Mouse (Mus musculus) right cerebral cortex, adult 2 months (tissue): Measurements from ENCODE around the gene Bcor.
A peak's percentile ranks its signal among the peaks of the same experiment; 100 is the strongest.

Experiments
- DNase-seq, 2 experiments: peaks; one replicate each; pipeline ENCODE4 v3.0.0; 2021 to 2022; ENCODE audit warnings: low spot score in 2 of 2

Bcor gene

DNA sequence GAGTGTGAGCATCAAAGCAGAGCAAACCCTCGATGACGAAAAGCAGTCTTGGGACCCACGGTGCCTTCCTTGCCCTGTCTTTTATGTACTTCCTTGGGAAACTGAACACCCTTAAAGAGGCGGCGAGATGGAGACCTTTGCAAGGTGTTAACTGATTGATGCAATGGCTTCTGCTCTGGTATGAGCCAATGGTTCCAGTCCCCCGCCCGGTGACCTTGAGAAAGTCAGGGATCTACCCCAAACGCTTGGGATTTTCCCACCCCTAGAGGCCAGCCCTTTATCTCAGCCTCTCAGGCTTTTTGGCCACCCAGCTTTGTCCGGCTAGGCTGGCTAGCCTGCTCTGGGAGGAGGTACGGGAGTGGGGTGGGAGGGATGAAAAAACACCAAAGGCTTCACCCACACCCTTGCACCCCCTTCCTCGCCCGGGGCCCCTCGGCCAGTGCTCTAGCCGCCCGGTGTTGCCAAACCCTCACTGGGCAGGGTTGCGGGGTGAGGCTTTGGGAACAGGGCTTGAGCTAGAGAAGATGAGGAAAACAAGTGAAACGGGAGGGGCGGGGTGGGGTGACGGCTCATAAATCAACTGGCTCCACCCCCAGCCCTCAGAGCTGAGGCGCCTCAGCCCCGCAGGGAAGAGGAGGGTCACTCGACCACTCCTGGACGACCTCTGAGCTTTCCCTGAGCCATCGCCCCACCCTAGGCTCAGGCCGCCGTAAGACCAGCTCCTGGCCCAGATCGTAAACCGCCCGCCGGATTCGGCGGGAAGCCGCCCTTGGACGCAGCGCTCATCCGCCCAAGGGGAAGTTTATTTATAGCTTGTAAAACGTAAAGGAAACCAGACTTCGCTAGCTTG, 154.7 kb downstream of the Bcor start:
- DNase-seq, result no peak

DNA sequence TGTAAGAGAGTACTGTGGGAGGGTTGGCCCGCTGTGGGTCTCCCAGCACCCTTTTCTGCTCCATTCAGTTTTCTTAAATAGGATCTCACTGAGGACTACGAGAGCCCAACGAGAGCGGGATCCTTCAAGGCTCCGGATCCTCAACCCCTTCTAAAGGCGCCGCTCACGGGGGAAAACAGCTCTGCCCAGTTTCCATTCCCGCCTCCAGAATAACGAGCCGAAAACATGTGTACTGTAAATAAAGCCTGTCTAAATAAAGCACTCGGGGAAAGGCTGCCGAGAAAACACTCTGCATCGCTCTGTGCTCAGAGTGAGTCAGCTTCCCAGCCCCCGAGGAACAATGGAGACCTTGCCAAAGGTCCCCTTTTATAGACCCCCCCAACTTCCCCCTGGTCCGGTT, 155.7 kb downstream of the Bcor start:
- no peak for DNase-seq

GRCm38 (mm10) chrX:12003947-12004346, 156.2 kb downstream of the Bcor start:
- DNase-seq, result no peak

DNA sequence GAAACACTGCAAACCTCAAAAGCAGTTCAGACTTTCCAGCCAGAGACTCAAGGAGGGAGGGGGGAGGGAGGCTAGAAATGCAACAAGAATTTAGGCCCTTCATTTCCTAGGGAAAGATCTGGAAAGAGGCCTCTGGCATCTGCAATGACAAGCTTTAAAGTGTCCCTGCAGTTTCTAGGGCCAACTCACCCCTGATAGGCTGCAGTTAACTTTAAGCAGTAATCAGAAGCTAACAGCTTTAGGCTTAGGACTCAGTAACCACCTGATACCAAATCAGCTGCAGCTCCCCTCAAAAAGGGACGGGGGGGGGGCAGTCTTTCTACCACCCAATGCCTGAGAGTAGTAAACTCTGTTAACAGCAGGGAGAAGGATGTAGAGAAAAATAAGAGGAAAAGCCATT, 156.6 kb downstream of the Bcor start:
- no peak for DNase-seq

- DNase-seq, result no peak
These were observed 157.0 kb downstream of the Bcor start for GRCm38 (mm10) chrX:12003106-12003505.

GRCm38 (mm10) chrX:12002596-12002995, 157.6 kb downstream of the Bcor start:
- DNase-seq, result no peak

- no peak for DNase-seq
These were observed 158.2 kb downstream of the Bcor start for GRCm38 (mm10) chrX:12001969-12002368.

DNA sequence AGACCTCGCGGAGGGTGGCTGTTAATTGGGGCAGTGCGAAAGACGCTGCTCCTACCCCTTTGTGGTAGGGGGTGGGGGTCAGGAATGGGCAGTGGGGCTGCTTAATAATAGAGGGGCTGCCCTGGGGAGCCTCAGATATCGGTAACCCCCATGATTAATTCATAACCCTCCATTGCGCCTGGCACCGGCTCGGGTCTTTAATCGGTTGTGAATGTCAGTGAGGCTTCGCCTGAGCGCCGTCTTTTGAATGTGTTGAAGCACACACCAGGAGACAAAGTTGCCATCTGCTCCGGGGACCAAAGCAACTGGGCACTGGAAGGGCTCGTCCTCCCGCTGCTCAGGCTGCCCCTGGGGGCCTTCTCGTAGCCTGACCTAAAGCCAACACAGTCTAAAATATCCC, 158.8 kb downstream of the Bcor start:
- no peak for DNase-seq

GRCm38 (mm10) chrX:12000620-12001019, 159.5 kb downstream of the Bcor start:
- DNase-seq, result no peak

DNA sequence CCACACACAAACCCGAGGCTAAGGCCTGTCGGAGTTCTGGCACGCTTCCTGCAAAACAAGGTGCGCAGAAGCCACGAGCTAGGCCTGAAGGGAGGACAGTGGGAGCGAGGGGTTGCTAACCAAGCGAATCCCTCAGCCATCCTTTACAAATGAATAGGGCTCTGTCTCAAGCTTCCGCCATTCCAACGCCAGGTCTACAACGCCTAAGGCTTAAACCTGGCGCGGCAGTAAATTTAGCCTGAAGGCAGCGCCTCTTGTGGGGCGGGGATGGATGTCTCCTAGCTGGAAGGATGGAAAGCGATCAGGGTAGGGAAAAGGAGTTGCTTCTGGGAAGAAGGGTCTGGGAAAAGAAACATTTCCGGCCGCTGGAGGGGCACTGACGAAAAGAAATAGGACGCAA, 160.2 kb downstream of the Bcor start:
- DNase-seq, result no peak

DNA sequence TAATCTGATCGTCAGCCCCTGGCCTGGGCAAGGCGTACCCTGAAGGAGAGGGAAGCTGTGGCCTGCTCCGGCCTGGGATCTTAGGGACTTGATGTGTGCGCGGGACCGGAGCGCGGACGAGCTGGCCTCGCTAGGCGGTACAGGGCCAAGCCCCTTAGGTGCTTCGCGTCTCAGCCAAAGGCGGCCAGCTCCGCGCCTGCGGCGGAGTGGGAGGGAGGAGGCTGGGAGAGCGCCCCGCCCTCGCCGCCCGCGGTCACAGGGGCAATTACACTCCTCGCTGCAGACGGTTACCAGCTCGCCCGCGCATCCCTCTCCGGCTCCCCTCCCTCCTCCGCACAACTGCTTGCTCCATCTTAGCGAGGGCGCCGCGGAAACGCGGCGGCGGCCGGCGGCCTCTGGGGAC, 161.2 kb downstream of the Bcor start:
- DNase-seq, result peak; percentile 25 to 31

DNA sequence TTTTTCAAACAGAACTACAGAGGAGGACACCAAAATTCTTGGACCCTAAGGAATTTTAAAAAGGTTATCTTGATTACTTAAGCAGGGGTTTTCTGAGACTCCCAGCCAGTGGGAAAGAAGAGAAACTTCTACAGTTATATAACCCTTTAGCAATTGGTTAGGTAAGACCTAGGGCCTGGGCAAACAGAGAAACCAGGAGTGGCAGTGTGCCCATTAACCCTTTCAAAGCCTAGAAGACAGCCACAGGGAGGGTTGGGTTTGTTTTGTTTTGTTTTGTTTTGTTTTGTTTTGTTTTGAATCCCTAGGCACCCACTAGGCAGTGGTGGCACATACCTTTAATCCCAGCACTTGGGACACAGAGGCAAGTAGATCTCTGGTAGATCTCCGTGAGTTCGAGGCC, 163.3 kb downstream of the Bcor start:
- no peak for DNase-seq

GRCm38 (mm10) chrX:11996489-11996888, 163.7 kb downstream of the Bcor start:
- no peak for DNase-seq

DNA sequence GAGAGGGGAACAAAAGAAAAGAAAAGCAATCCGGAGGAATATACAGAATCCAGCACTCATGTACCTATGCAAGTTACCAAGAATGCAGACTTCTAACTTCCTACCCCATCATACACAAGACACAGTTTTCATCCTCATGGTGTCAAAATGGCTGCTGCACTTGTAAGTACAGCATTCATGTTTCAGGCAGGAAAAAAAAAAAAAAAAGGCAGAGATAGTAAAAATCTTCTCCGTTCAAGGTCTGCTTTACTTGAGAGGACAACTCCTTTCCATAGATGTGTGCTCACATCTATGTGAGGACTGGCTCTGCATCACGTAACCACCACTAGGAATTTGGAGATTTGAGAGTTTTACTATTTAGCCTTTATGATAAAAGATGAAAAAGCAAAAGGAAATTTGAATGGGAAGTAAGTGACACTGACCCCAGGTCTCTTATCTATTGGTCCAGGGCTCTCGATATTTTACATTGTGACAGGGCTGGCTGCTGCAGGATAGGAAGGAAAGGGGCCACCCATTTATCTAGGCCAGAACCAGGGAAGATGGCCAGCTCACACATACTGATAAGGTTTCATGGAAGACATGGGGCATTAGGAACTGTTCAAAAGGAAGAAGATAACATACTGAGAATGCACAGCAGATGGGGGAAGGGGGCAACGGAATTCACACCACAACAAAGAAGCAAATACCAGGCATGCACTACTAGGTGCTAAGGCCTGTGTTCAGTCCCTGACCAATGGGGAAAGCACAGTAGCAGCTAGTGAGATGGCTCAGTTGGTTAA, 166.3 kb downstream of the Bcor start:
- no peak for DNase-seq

DNA sequence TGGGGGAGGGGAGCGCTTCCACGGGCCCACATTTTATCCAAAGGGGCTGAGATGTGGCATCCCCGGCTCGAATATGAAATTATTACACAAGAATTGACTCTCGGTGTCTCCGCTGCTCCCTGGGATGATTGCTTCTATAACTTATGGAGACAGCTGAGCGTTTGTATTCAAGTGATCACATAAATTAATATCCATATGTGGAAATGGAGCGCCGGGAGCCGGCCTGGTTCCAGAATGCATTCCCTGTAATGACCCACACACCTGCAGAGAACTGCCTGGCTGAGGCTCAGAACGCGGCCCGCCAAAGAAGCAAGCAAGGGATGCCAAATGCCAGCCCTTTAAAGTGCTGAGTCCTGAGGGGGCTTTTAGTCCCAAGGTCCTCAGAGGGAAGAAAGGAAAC, 170.7 kb downstream of the Bcor start:
- no peak for DNase-seq

- no peak for DNase-seq
These were observed 171.8 kb downstream of the Bcor start for GRCm38 (mm10) chrX:11988191-11988896.

DNA sequence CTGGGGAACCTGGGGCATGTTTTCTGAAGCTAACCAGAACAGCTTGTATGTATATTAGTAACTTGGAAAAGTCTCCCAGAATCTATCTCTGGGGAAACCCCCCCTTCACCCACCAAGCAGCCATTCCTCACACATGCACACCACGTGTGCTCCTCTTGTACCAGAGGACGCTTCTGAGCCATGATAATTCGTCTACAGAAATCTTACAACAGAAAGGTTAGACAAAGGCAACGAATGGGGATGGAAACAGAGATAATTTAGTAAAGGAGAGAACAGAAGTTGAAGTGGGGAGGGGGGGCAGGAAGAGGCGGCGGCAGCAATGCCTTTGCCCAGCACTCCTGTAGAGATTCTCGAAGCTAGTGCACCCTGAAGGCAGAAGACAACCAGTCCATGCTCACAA, 172.6 kb downstream of the Bcor start:
- no peak for DNase-seq
